Mouse (Mus musculus): Measurements from ENCODE around the gene Dach1. TPM values are rescaled to one million over a fixed set of nuclear protein-coding genes. Genes with fewer than 3 reads are reported as not detected.

Dach1 gene
- polyA plus RNA-seq, 3 experiments from 2014 or later = not detected

DNA sequence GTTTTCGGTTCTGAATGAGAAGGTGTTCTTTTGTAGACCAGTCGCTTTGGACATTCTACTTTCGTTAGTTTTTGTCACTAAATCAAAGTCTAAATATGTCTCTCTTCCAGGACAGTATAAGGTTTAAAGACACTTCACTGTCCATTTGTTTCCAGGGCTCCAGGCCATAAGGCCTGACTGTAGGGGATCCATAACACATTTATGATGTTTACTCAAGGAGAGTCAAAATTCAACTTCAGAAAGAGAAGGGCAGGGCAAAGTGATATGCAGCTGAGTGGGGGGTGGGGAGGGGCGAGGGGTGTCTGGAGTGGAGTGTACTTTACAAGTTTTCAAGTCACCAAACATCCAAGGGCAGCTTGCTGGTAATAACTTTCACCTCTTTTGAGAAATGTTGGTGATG, 146.0 kb downstream of the Dach1 start:
- no peak for ATAC-seq

DNA sequence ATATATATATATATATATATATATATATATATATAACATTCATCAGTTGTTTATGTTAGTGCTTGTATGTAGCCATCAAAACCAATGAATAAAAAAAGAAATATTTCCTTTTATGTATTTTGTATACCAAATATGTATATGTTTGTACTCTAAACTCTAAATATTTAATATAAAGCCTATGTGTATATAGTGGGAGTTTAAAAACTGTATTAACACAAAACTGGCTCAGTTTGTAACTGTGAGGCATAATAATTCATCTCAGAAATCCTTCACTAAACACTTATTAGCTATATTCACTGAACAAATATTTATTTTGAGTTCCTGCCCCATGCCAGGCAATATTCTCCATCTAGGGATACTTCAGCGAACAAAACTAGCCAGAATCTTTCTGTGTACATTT, 155.5 kb downstream of the Dach1 start:
- ATAC-seq = no peak

DNA sequence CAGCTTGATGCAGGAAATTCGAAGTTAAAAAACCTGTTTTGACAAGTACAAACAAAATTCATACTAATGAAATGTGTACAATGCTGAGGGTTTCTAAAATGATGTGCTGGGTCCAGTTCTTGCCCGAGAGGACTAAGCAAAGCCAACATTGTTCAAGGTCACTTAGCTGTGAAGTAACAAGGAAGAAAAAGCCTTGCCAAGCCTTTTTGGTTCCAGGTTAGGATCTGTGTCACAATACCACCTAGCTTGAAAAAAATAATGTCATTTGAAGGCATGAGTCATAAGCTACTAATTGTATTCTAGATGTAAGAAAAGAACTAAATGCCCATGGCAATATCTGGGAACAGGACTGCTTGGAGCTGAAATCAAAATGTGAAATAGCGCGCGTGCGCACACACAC, 161.1 kb downstream of the Dach1 start:
- ATAC-seq = no peak

DNA sequence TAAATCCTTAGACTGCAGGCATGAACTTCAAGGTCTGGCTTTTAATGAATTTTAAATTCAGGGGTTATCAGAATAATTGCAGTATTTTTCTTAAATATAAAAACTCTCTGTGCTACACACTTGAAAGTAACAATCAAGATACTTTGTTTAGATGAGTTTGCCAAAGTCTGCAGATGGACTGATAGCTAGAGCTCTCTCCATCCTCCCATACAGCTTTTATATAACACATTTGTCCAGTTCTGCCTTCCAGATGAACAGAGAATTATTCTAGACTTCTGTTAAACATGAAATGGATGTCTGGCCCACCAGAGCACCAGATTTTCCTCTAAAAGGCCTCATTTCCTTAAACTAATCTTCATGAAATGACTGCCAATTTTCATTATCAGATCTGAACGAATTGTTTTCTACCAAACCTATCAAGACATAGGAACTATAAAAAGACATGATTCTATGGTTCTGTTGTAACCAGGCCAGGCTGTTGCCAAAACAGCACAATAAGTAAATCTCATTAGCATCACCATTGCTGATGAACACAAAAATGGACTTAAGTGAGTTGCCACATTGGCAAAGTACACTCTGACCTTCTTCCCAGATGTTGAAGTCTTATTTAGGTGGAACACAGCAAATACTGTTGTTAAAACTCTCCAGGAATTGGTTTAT, 167.4 kb downstream of the Dach1 start:
- ATAC-seq = no peak

DNA sequence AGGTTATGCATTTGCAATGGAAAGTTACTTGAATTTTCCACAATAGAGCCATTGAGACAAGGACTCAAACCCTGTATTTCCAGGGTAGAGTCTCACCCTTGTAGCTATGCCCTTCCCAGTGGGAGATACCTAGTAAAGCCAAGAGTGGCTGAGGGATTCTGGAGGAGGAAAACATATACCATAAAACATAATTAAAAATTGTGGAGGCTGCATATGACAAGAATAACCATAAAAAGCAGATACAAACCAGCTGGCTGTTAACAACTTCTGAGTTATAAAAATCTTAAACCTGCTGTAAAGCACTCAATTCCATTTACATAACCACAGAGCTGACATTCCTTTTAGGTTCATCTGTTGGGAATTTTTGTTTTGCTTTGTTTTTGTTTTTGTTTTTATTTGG, 171.0 kb downstream of the Dach1 start:
- ATAC-seq = no peak

DNA sequence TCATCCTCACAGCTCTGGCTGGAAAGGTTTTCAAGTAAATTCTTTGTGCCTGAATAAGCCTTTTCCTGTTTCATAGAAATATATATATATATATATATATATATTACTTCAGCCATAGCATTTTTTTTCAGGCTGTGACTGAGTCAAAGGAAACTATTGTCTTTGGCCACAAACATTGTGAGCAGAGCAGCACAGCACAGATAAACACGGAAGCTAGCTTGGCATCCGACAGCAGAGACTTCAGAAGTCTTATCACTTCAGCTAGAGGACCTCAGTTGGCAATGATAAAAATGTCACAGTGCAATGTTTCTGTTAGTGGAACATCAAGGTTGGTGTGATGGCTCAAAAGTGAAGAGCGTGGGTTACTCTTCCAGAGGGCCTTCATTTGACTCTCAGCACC, 186.3 kb downstream of the Dach1 start:
- ATAC-seq = no peak

DNA sequence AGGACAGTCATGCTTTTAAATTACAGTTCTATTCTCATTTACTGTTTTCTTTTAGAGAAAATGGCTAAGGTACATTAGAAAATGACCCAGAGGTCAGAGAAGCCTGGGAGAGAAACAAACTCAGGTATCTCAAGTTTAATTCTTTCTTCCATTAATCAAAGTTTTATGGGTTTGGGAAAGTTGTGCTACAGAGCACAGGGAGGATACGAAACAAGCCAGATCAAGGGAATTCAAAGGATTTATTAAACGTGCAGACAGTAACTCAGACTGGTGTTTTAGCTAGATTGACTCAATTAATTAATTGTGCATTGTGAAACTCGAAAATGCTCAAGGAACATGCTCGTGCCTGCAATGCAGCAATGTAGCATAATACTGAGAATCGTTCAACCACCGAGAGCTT, 186.9 kb downstream of the Dach1 start:
- ATAC-seq = no peak

DNA sequence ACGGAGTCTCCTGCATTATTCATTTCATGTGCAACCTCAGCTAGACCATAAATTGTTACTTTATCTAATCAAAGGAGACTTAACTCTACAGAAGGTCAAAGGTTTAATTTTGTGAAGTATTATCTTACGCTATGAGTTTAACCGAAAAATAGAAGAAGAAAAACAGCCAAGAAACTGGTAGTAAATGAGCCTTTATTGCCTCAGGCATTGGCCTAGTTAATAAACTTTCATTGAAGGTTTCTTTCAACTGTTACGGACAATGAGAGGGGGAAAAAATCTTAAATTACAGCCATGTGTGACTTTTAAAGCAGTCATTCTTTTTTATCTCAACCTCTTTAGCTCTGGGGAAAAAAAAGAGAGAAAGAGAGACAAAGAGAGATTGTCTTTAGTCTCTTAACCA, 188.7 kb downstream of the Dach1 start:
- no peak for ATAC-seq

DNA sequence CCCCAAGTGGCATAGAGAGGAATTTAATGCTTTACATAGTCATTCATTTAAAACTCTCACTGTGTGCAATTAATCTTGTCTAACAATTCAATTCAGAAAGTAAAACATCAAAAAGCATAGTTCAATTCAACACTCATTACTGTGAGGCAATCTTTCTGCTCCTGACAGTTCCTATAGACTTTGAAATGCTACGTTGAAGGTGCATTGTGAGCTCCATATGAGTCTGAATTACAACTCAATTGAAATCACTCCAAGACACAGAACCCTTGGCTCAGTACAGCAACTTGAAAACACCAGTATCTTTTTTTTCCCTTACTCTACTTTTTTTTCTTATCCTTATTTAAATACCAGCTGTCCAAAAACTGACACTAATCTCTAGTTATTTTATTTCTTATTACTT, 193.5 kb downstream of the Dach1 start:
- no peak for ATAC-seq

DNA sequence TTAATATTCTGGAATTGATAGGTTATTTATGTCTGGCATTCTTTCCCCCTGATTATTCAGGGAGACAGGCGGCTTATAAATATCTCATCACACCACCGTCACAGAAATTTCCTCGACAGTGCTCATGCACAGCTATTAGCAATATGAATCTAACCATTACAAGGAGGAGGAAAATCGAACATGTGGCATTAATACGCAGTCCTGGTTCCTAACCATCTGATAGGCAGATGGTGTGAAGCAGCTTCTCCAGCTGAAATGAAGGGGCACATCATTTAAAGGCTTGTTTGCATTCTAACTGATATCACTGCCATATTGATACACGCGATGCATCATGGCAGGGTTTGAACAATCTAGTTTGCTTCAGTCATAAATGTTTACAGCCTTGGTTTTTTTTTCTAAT, 194.1 kb downstream of the Dach1 start:
- no peak for ATAC-seq

DNA sequence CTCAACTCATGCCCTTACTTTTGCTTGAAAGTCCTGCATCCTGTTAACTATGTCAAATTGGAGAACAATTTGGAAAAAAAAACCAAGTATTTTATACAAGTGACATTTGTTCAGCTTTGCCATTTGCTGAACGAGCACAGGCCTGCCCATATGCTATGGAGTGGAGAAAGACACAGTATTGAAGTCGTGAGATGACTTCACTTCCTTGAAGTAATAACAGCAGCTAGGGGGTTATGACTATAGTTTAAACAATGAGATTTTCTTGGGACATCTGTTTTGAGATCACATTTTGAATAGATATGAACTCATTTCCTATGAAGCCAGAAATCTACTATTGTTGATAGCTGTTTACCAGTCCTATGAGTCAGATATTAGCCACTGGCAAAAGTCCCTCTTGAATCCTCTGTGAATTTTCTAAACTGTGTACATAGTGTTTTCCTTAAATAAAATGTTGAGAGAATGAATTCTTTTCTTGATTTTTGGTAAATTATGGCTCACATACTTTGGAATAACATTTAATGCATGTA, 205.0 kb downstream of the Dach1 start:
- no peak for ATAC-seq

DNA sequence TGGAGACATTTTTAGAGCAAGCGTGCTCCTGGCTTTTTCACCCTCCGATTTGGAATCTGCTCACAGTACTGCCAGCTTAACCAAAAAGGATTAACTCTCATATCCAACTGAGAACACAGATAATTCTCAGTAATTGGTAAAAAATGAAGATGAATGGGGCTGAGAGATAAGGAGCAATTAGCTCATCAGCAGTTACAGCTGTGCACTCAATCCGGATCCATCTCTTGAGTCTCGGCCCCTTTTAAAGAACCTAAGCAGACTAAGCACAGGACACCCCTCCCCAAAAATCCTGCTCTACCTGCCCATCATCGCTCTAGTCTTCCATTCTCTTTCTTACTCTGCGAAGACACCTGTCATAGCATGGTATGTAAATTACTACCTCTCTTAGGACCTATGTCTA, 205.9 kb downstream of the Dach1 start:
- ATAC-seq = no peak

DNA sequence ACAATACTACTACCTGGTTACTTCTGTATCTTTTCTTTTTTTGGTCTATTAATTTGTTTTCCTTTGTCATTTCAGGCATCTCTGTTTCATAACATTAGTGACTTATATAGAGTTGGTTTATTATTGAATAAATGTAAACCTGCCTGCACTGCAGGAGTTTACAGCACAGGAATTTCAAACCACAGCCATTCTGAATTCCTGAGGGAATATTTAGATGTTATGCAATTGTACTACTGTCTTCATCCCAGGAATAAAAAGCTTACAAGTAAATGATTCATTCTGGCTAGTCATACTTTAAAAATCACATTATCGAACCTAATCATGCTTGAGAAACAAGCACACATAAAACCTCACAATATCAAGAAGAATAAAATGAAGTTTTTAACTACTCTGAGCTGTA, 213.2 kb downstream of the Dach1 start:
- no peak for ATAC-seq

DNA sequence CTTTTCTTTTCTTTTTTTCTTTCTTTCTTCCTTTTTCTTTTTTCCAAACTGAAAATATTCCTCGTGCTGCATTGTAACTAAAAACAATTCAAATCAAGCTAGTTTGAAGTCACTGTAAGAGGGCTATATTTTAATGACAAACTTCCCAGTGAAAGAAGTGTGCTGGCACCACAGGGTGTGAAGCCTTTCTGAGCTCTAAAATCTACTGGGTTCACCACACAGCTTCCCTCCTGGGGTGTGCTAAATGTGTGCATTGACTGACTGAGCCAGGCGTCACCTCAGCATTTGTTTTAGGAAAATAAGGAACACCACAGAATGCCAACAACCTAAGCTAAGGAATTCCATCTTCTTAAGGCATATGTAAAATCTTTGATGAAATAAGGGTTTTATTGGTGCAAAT, 224.1 kb downstream of the Dach1 start:
- ATAC-seq = no peak

DNA sequence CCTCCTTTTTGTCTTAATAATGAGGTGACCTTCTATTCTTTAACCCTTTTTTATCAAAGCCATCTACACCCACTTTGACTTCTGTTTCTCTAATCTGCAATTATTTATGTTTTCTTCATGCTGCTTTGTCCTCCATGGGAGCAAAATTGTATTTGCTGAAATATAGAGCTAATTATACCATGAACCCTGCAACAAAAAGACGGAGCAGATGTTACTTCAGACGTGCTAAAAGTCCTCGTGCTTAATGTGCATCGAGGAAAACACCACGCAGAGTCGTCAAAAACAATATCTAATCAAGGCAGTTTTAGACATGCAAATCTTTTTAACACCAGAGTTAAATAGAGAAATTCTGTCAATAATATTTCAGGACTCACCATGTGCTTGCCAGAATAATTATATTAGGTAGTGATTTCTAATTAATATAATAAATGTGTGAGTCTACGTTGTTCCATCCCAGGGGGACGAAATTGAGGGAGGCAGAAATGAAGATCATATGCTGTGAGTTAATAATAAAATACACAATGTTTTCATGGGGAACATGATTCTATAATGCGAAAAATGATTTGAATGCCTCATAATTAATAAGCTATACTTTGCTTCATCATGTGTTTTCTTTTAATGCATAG, 224.8 kb downstream of the Dach1 start:
- no peak for ATAC-seq

DNA sequence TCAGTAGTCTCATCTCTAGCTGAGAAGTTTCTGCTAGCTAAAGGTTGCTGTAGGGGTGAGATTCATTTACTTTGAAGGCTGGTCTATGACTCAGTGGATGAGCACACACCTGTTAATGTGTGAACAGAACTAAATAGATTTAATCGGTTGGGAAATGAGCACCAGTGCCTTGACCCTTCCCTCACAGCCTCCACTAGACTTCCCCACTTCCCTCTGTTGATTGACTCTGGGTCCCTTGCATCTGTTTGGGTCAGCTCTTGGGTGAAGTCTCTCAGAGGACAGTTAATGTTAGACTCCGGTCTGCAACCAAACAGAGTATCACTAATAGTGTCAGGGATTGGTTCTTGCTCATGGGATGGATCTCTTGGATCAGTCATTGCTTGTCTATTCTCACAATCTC, 227.2 kb downstream of the Dach1 start:
- no peak for ATAC-seq

DNA sequence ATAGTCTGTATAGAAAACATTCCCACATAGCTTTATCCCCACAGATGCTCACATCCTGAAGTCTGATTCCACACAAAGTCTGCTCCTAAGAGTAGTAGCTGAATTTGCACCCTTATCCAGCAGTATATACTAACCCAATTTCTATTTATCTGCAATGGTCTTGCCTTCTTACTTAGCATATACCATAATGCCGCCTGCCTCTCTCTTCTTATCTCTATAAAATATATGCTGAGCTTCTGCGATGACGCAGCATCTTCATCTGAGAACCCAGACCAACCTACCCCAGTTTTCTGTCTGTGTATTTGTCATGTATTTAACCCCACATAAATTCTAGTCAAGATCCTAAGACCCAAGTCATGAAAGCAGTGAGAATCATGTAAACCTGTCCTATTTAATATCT, 272.9 kb downstream of the Dach1 start:
- ATAC-seq = no peak

DNA sequence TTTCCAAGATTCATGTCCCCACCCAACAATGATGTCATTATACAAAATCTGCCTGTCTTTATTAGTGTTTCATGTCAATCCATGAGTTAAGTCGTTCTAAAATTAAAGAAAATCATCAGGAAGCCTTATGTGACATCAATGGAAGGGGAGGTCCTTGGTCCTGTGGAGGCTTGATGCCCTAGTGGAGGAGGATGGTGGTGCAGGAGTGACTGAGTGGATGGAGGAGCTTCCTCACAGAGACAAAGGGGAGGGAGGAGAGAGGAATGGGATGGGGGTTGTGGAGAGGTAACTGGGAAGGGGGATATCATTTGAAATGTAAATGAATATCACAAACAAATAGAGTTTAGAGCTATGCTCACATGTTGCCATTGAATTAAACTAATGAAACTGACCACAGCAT, 287.6 kb downstream of the Dach1 start:
- no peak for ATAC-seq

DNA sequence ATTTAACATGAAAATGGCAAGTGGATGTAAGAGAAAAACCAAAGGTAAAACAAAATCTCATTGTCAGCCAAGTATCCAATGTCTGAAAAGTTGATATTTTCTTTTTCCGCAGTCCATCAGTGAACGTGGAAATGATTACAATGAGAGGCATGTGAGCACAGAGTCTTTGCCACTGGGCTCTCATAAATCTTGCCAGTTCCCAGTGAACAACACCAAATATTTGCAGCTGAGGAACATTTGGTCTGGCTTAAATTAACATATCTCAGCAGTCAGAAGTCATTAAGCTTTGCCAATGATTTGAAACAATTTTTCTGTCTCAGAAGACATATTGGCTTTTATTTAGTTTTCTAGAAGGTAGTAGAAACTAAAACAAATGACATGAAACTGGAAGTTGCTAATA, 298.6 kb downstream of the Dach1 start:
- no peak for ATAC-seq

DNA sequence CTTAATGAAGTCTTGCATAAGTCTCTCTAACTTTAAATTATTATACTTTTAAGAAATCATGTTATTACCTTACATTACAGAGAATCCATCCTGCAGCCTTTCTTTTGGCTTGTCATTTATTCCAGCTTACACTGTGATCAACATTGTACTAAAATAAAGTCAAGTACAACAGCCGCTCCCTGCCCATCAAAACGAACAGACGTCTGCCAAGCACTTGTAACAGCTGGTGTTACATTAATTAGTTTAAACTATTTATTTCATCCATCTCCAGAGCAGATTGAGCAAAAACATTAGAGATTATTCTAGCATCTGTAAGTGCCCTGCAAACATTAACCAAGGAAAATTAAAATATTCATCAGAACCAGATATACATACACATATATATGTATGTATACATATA, 311.2 kb downstream of the Dach1 start:
- no peak for ATAC-seq

DNA sequence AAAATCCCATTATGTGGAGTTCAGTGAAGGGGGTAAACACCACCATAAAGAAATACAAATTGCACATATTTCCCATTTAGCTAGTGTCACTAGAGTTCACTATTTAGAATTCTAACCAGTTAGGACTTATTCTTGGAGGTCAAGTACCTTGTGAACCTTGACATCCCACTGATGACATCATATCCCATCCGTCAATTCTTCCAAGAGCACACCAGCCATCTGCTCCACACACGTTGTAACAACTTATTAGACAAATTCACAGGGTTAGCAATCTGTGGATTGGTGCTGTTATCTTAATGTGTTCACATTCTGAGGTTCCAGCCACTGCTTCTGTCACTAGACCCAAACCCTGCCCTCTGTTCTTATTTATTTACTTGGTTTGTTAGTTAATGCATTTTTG, 312.3 kb downstream of the Dach1 start:
- no peak for ATAC-seq

DNA sequence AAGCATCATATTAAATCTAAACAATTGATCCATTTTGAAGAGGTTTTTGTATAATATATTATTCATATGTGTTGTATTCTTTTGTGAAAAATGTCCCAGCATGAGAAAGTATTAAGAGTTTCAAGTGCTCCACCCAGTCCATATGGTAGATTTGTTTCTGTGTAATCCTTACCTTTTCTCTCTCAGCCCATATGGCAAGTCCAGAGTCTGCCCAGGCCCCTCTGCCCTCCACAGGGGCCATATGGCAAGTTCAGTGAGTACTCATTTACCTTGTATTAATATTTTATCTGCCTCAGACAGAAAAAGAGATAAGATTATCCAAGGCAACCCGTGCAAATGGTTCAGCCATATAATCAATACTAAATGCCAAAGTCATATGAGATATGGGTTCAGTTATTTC, 314.2 kb downstream of the Dach1 start:
- ATAC-seq = no peak

DNA sequence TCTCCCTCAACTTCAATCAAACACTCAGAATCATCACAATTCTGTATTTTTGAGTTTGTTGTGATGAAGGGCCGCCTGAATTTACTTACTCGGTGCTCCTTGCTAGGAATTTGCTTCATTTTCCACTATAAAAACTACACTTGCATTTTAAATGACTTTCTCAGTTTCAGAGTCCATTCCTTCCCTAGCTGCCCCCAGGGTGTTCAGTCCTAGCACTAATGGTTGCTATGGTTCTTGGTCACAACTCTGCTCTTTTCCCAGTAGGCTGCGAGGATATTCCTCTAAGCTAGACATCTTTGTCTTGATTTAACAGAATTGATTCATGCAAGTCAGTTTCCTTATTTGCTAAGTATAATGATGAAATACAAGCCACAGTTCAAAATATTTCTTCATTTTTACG, 319.1 kb downstream of the Dach1 start:
- ATAC-seq = no peak

DNA sequence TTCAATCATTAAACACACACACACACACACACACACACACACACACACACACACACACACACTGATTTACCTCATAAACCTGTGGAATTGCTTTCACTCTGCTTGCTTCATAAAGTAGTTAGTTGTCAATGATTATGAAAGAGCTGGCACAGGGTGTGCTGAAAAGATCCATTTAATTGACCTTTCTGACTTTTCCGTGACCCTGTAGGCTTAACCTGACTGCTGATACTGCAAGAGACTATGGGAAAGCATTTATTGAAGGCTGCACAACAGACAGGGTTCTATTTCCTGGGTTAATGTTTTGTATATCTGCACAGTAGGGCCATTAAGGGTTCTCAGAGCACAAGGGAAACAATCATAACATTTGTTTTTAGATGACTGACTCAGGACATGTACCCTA, 321.9 kb downstream of the Dach1 start:
- no peak for ATAC-seq

DNA sequence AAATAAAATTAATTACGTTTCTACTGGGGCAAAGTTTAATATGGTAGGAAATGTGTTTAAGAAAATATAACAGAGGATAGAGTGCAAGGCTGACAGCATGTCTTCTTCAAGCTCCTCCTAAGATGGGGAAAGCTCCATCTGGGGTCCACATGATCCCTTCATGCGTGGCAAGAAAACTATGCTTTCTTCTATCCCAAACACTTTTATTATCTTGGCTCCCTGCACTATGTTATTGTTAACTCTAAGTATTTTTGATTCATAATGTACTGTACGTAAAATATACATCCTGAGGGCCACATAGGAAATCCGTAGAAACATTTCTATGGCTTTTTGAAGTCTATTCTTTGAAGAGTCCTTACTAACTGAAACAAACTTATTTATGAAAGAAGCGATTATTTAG, 330.3 kb downstream of the Dach1 start:
- no peak for ATAC-seq

All from inflammation-experienced regulatory T-cells, adult 6 months (primary cell).